Mouse (Mus musculus) lung, postnatal 0 days (tissue): ENCODE measurements at regions not wholly inside any gene's neighbourhood (a gene's known extent, or its start where the extent isn't known, plus 50 kb on each side); places are given as distances from the start of the nearest gene placed in this dataset.

Experiments used
- CTCF ChIP-seq: IDR thresholded peaks from 2 replicates; pipeline ENCODE4 v1.5.1; 2016; ENCODE audit warnings: antibody characterized with exemption, mild to moderate bottlenecking
- EP300 ChIP-seq: IDR thresholded peaks from 2 replicates; pipeline ENCODE4 v1.6.1; 2016; ENCODE audit warnings: antibody characterized with exemption, mild to moderate bottlenecking, control low read depth

DNA sequence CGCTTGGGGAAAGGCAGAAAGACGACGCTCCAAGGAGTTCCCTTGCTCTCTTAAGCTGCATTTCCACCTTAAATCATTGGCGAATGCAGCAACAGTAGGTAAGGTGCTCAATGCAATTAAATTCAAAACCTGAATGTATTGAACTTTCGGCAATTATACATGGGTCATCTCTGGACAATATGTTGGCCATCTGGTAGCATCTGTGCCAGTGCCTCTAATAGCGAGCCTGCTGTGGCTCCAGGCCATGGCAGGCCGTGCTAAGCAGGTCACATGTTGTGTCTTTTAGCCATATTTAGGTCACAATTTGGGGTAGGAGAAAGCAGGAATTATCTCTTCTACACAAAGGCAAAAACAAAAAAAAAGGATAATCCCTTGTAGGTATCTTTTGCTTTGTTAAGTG is 462.8 kb downstream of the Gtdc1 start:
- TF ChIP-seq CTCF = no peak
- TF ChIP-seq EP300 = no peak
